Mouse (Mus musculus) thymus, adult 18-20 months (tissue): Measurements from ENCODE around the gene Atp11c.

Source experiments
- DNase-seq, 2 experiments: peaks; one replicate each; pipeline ENCODE4 v3.0.0; 2022; ENCODE audit warnings: mixed read lengths in 2 of 2

Gene Atp11c

GRCm38 (mm10) chrX:60381711-60382110 lies 210.8 kb downstream of the Atp11c start:
- DNase-seq: no peak

DNA sequence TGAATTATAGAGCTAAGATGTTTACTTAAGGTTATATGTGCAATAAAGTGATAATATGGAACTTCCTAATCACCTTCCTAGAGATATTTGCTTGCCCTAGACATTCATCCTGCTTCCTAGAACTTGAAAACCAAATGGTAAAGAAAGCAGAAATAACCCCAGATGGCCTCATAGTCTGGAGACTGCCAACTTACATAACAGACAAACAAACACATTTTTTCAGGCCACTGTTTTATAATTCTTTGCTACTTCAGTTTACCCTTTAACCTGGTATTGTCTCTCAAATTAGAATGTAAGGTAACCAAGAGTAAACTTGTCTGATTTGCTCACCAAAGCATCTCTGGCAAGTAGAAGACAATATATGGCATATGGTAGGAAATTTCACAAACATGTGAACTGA lies 212.1 kb downstream of the Atp11c start:
- no peak for DNase-seq

DNA sequence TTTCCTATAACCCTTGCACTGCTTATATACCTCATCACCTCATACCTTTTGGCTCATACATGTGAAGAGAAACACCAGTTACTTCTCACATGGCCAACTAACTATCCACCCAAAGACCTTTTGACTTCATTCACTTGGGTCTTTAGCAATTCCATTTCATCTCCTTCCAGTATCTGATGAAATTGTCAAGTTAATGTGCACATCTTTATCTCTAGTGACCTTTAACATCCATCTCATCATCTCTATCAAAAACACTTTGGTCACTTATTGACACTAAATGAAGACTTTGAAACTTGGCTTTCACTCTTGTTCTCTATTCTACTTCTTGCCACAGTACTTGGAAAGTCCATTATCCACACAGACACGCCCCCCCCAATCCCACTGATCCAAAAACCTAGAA lies 243.8 kb downstream of the Atp11c start:
- no peak for DNase-seq

- no peak for DNase-seq
Observed at GRCm38 (mm10) chrX:60345447-60345846, 247.1 kb downstream of the Atp11c start.

- DNase-seq: no peak
Observed at GRCm38 (mm10) chrX:60344991-60345390, 247.5 kb downstream of the Atp11c start.

GRCm38 (mm10) chrX:60329735-60330134 lies 262.8 kb downstream of the Atp11c start:
- no peak for DNase-seq

GRCm38 (mm10) chrX:60321321-60321720 lies 271.2 kb downstream of the Atp11c start:
- no peak for DNase-seq

DNA sequence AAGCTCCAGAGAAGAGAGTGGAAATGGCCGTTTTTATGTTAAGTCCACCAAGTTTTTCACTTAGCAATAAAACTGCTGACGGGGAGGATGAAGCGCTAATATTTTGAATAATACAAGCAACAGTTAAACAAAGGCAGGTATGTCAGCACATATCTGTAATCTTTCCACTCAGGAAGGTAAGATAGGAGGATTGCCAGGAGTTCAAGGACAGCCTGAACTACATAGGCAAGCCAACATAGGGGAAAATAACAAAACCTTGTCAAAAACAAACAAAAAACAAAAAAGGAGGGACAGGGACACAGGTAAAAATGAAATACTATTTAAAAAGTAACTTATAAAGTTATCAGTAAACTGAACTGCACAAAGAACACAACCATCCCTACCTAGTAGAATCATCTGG lies 274.8 kb downstream of the Atp11c start:
- no peak for DNase-seq

- no peak for DNase-seq
Observed at GRCm38 (mm10) chrX:60292335-60292734, 300.2 kb downstream of the Atp11c start.

GRCm38 (mm10) chrX:60255346-60255745 lies 337.2 kb downstream of the Atp11c start:
- DNase-seq: no peak

DNA sequence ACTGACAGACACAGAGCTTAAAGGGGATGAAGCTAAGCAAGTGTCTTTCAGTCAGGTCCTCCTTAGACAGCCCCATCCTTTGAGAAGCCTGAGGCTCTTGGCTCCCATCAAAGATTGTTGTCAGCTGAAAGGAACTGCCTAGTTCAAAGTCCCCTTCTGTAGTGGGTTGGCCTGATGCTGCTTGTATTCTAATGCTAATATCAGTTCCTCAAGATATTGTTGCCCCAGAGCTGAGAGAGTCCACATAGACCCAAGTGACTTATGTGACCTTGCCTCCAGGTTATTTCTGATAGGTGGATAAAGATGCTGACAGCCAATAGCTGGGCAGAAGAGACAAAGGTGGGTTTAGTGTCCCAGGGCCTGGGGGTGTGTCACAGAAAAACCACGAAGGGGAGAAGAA lies 404.8 kb downstream of the Atp11c start:
- DNase-seq: no peak

DNA sequence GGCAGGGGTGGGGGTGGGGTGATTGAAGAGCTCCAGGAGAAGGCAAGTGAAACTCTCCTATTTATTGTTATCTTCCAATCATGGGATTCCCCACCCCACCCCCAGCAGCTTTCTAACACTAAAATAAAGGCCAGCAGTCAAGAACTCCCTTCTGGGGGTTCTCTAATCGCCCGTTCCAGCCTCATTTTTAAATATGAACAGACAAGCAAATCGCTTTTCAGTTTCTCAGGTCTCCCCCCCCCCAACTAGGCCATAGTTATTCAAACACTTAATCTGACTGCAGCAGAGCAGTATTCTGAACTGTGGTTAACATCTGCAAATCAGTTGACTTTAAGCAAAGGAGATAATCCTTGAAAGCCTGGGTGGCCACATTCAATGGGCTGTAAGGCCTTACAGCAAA lies 409.9 kb downstream of the Atp11c start:
- DNase-seq: no peak

DNA sequence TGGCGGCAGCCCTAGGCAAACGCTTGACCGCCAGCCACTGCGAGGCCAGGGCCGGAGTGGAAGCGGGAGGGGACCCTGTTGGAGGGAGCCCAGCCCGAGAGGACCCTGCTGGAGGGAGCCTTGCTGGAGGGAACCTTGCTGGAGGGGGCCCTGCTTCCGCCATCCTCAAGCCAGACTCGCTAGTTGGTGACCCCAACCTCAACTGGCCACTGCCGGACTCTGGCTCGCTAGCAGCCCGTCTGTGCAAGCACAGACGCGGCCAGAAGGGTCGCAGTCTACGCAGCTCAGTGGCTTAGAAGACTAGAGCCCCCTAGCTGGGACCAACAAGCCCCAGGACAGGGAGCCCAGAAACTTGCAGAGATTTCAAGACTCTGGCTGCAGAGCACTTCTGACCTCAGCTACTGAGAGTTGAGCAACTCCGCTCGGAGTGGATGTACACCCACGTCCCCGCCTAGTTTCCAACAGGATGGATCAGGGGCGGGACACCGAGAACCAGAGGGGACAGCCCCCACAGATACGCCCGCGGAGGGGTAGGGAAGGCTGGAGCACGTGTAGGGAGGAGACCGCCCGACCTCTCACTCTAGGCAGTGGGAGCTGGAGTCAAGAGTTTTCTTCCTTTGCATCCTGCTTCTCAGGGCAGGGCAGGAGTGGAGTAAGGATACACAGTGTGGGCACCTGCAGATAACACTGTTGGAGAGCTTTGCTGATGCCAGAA lies 413.6 kb downstream of the Atp11c start, which contains the start of gene Mcf2:
Gene Mcf2, minus strand, starts transcription at position 346 of the 715 bp plus-strand sequence.
- DNase-seq: no peak

- DNase-seq: no peak
Observed at GRCm38 (mm10) chrX:60178025-60178743, 414.3 kb downstream of the Atp11c start.
